Mouse (Mus musculus) spleen, postnatal 4 days (tissue): ENCODE data around the gene Pigs.

Source experiments
- DNase-seq, 2 experiments: peaks; one replicate each; pipeline ENCODE4 v3.0.0; 2022; ENCODE audit warnings: low spot score in 2 of 2

Gene Pigs

GRCm38 (mm10) chr11:78363309-78364007 lies 35.2 kb downstream of the Pigs start:
- no peak for DNase-seq

- DNase-seq, result no peak
Measured at GRCm38 (mm10) chr11:78364103-78364502, 35.9 kb downstream of the Pigs start.

GRCm38 (mm10) chr11:78367456-78368225 lies 39.4 kb downstream of the Pigs start:
- DNase-seq, result no peak

- no peak for DNase-seq
Measured at GRCm38 (mm10) chr11:78370389-78370788, 42.2 kb downstream of the Pigs start.

GRCm38 (mm10) chr11:78371711-78372110 lies 43.5 kb downstream of the Pigs start:
- DNase-seq, result no peak

GRCm38 (mm10) chr11:78372166-78372565 lies 44.0 kb downstream of the Pigs start:
- DNase-seq, result no peak

- DNase-seq, result no peak
Measured at GRCm38 (mm10) chr11:78372610-78373009, 44.4 kb downstream of the Pigs start.

- DNase-seq, result no peak
Measured at GRCm38 (mm10) chr11:78374147-78374546, 45.9 kb downstream of the Pigs start.

- no peak for DNase-seq
Measured at GRCm38 (mm10) chr11:78377549-78378159, 49.4 kb downstream of the Pigs start.

- DNase-seq, result no peak
Measured at GRCm38 (mm10) chr11:78380351-78380750, 52.1 kb downstream of the Pigs start.

GRCm38 (mm10) chr11:78380996-78381395 lies 52.8 kb downstream of the Pigs start:
- DNase-seq, result no peak

- no peak for DNase-seq
Measured at GRCm38 (mm10) chr11:78382286-78382685, 54.1 kb downstream of the Pigs start.

- no peak for DNase-seq
Measured at GRCm38 (mm10) chr11:78382701-78383100, 54.5 kb downstream of the Pigs start.

- DNase-seq, result no peak
Measured at GRCm38 (mm10) chr11:78385776-78386175, 57.6 kb downstream of the Pigs start.

- no peak for DNase-seq
Measured at GRCm38 (mm10) chr11:78386508-78387043, 58.4 kb downstream of the Pigs start, which contains the start of gene Foxn1. Foxn1 (minus strand) TSS chr11:78386558.
